Mouse (Mus musculus): ENCODE results near the gene Focad. TPM values are rescaled to one million over a fixed set of nuclear protein-coding genes. Genes with fewer than 3 reads are reported as not detected.

Focad gene
- polyA plus RNA-seq, 1 experiment, result 22.5 TPM

GRCm38 (mm10) chr4:88135936-88136335 is 41.5 kb downstream of the Focad start:
- no peak overlapping the region for H3K4me3 ChIP-seq (ENCODE audit: low read depth, low read length)
- TF ChIP-seq CTCF (IDR thresholded peaks at IDR 0.05; ENCODE audit: low read depth, low read length), result no peak
- TF ChIP-seq EP300 (IDR thresholded peaks at IDR 0.05; ENCODE audit: insufficient read depth, low read depth, low read length), result no peak
- no peak for TF ChIP-seq POLR2A (IDR thresholded peaks at IDR 0.05; ENCODE audit: insufficient read depth, low read length)
- no peaks in the 10 kb centered on the region for H3K27me3 ChIP-seq (ENCODE audit: control insufficient read depth, insufficient read depth, low read length, poor library complexity, severe bottlenecking)
- H3K27ac ChIP-seq (ENCODE audit: insufficient read depth, low read length), result no peak overlapping the region
- no peaks in the 10 kb centered on the region for H3K9me3 ChIP-seq (replicated peaks; ENCODE audit: control insufficient read depth, insufficient read depth, low read length, poor library complexity, severe bottlenecking)
- H3K4me1 ChIP-seq (ENCODE audit: control insufficient read depth, insufficient read depth, low read length), result no peaks in the 10 kb centered on the region
- H3K36me3 ChIP-seq (ENCODE audit: control insufficient read depth, insufficient read depth, low read length, poor library complexity, severe bottlenecking), result no peaks in the 10 kb centered on the region
- no peak overlapping the region for H3K9ac ChIP-seq (ENCODE audit: low read depth, poor library complexity, severe bottlenecking)

GRCm38 (mm10) chr4:88136528-88136927 is 42.1 kb downstream of the Focad start:
- Histone ChIP-seq H3K4me3 (ENCODE audit: low read depth, low read length) (no peak overlapping the region), H3K9me3 (replicated peaks; ENCODE audit: control insufficient read depth, insufficient read depth, low read length, poor library complexity, severe bottlenecking) (no peaks in the 10 kb centered on the region), H3K4me1 (ENCODE audit: control insufficient read depth, insufficient read depth, low read length) (no peaks in the 10 kb centered on the region), H3K27ac (ENCODE audit: insufficient read depth, low read length) (no peak overlapping the region), H3K27me3 (ENCODE audit: control insufficient read depth, insufficient read depth, low read length, poor library complexity, severe bottlenecking) (no peaks in the 10 kb centered on the region), H3K36me3 (ENCODE audit: control insufficient read depth, insufficient read depth, low read length, poor library complexity, severe bottlenecking) (no peaks in the 10 kb centered on the region), H3K9ac (ENCODE audit: low read depth, poor library complexity, severe bottlenecking) (no peak overlapping the region)
- no peak for TF ChIP-seq CTCF (IDR thresholded peaks at IDR 0.05; ENCODE audit: low read depth, low read length)
- TF ChIP-seq POLR2A (IDR thresholded peaks at IDR 0.05; ENCODE audit: insufficient read depth, low read length), result no peak
- no peak for TF ChIP-seq EP300 (IDR thresholded peaks at IDR 0.05; ENCODE audit: insufficient read depth, low read depth, low read length)

GRCm38 (mm10) chr4:88138366-88138917 is 44.0 kb downstream of the Focad start:
- TF ChIP-seq POLR2A (IDR thresholded peaks at IDR 0.05; ENCODE audit: insufficient read depth, low read length) (no peak), CTCF (IDR thresholded peaks at IDR 0.05; ENCODE audit: low read depth, low read length) (no peak), EP300 (IDR thresholded peaks at IDR 0.05; ENCODE audit: insufficient read depth, low read depth, low read length) (no peak)
- no peaks in the 10 kb centered on the region for H3K27me3 ChIP-seq (ENCODE audit: control insufficient read depth, insufficient read depth, low read length, poor library complexity, severe bottlenecking)
- no peaks in the 10 kb centered on the region for H3K36me3 ChIP-seq (ENCODE audit: control insufficient read depth, insufficient read depth, low read length, poor library complexity, severe bottlenecking)
- no peak overlapping the region for H3K27ac ChIP-seq (ENCODE audit: insufficient read depth, low read length)
- H3K4me1 ChIP-seq (ENCODE audit: control insufficient read depth, insufficient read depth, low read length), result no peaks in the 10 kb centered on the region
- H3K9me3 ChIP-seq (replicated peaks; ENCODE audit: control insufficient read depth, insufficient read depth, low read length, poor library complexity, severe bottlenecking), result no peaks in the 10 kb centered on the region
- no peak overlapping the region for H3K9ac ChIP-seq (ENCODE audit: low read depth, poor library complexity, severe bottlenecking)
- no peak overlapping the region for H3K4me3 ChIP-seq (ENCODE audit: low read depth, low read length)

DNA sequence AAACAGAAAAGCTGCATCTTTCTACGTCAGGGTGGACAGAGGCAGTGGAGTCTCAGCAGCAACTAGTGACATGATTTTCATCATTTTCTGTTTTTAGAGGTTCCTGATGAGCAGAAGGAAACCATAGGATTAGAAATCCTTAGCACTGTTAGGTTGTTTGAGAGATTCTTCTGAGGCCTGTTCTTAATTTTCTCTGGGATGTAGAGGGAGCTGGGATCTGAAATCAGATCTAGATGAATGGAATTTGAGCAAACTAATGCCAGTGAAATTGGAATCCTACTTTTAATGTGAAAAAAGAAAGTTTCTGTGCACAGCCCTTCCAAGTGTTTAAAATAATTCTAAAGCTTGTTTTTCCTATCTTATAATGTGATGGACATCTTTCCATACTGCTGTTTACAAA is 55.0 kb downstream of the Focad start:
- Histone ChIP-seq H3K27ac (ENCODE audit: insufficient read depth, low read length) (no peak overlapping the region), H3K4me3 (ENCODE audit: low read depth, low read length) (no peak overlapping the region), H3K4me1 (ENCODE audit: control insufficient read depth, insufficient read depth, low read length) (no peaks in the 10 kb centered on the region), H3K9ac (ENCODE audit: low read depth, poor library complexity, severe bottlenecking) (no peak overlapping the region), H3K36me3 (ENCODE audit: control insufficient read depth, insufficient read depth, low read length, poor library complexity, severe bottlenecking) (no peaks in the 10 kb centered on the region), H3K27me3 (ENCODE audit: control insufficient read depth, insufficient read depth, low read length, poor library complexity, severe bottlenecking) (no peaks in the 10 kb centered on the region), H3K9me3 (replicated peaks; ENCODE audit: control insufficient read depth, insufficient read depth, low read length, poor library complexity, severe bottlenecking) (no peaks in the 10 kb centered on the region)
- TF ChIP-seq EP300 (IDR thresholded peaks at IDR 0.05; ENCODE audit: insufficient read depth, low read depth, low read length) (no peak), POLR2A (IDR thresholded peaks at IDR 0.05; ENCODE audit: insufficient read depth, low read length) (no peak), CTCF (IDR thresholded peaks at IDR 0.05; ENCODE audit: low read depth, low read length) (no peak)

GRCm38 (mm10) chr4:88155490-88156160 is 61.2 kb downstream of the Focad start:
- no peaks in the 10 kb centered on the region for H3K27me3 ChIP-seq (ENCODE audit: control insufficient read depth, insufficient read depth, low read length, poor library complexity, severe bottlenecking)
- TF ChIP-seq EP300 (IDR thresholded peaks at IDR 0.05; ENCODE audit: insufficient read depth, low read depth, low read length) (no peak), POLR2A (IDR thresholded peaks at IDR 0.05; ENCODE audit: insufficient read depth, low read length) (no peak)
- H3K4me3 ChIP-seq (ENCODE audit: low read depth, low read length), result no peak overlapping the region
- H3K36me3 ChIP-seq (ENCODE audit: control insufficient read depth, insufficient read depth, low read length, poor library complexity, severe bottlenecking), result no peaks in the 10 kb centered on the region
- no peaks in the 10 kb centered on the region for H3K4me1 ChIP-seq (ENCODE audit: control insufficient read depth, insufficient read depth, low read length)
- no peak overlapping the region for H3K9ac ChIP-seq (ENCODE audit: low read depth, poor library complexity, severe bottlenecking)
- no peaks in the 10 kb centered on the region for H3K9me3 ChIP-seq (replicated peaks; ENCODE audit: control insufficient read depth, insufficient read depth, low read length, poor library complexity, severe bottlenecking)
- H3K27ac ChIP-seq (ENCODE audit: insufficient read depth, low read length), result no peak overlapping the region

GRCm38 (mm10) chr4:88156961-88157360 is 62.5 kb downstream of the Focad start:
- Histone ChIP-seq H3K27me3 (ENCODE audit: control insufficient read depth, insufficient read depth, low read length, poor library complexity, severe bottlenecking) (no peaks in the 10 kb centered on the region), H3K9me3 (replicated peaks; ENCODE audit: control insufficient read depth, insufficient read depth, low read length, poor library complexity, severe bottlenecking) (no peaks in the 10 kb centered on the region)
- no peak for TF ChIP-seq EP300 (IDR thresholded peaks at IDR 0.05; ENCODE audit: insufficient read depth, low read depth, low read length)
- TF ChIP-seq CTCF (IDR thresholded peaks at IDR 0.05; ENCODE audit: low read depth, low read length), result no peak
- no peak for TF ChIP-seq POLR2A (IDR thresholded peaks at IDR 0.05; ENCODE audit: insufficient read depth, low read length)

More at GRCm38 (mm10) chr4:88156961-88157360, 62.5 kb downstream of the Focad start:
- no peak overlapping the region for H3K9ac ChIP-seq (ENCODE audit: low read depth, poor library complexity, severe bottlenecking)
- no peak overlapping the region for H3K4me3 ChIP-seq (ENCODE audit: low read depth, low read length)
- H3K36me3 ChIP-seq (ENCODE audit: control insufficient read depth, insufficient read depth, low read length, poor library complexity, severe bottlenecking), result no peaks in the 10 kb centered on the region
- no peaks in the 10 kb centered on the region for H3K4me1 ChIP-seq (ENCODE audit: control insufficient read depth, insufficient read depth, low read length)
- H3K27ac ChIP-seq (ENCODE audit: insufficient read depth, low read length), result no peak overlapping the region

Measured in ES-Bruce4 (cell line).